ENCODE assay signal across 9 mouse cellular contexts in the genomic region with DNA sequence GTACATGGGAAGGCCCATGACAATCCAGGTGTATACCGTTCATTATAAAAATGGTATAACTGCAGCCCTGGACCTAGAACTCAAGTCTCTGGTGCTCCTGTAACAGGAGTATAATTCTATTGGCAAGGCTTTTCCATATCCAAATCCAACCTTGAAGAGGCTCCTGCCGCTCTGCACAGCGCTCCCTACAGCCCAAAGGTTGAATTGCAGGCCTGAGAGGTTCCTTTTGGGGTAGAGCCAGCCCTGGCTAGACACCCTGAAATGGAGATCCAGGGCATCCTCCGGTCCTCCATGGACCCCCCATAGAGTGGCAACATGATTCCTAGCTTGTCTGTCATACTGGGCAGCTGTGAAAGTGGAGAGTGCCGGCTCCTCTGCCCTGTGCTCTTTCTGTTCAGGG. TPM values are rescaled to one million over a fixed set of nuclear protein-coding genes. Genes with fewer than 3 reads are reported as not detected.
DNase-seq lines count a peak whose midpoint lies in the region; ATAC-seq and TF ChIP-seq lines count a peak whose summit lies in the region.
"Had no signal": no experiment of that assay in that cellular context is flagged by ENCODE, and none has a peak within 500 bp of the region (broad histone marks: within the 10 kb centered on the region; RNA-seq: fewer than 3 reads in every experiment).

No protein-coding gene starts in this region.

- ATAC-seq in embryonic facial prominence, embryonic 14.5 days (ENCODE audit: low read depth): no peak
- no peak for ATAC-seq in limb, embryonic 13.5 days (ENCODE audit: low FRiP score, low read depth)
- ATAC-seq in stomach, postnatal 0 days (ENCODE audit: low FRiP score, low TSS enrichment): no peak

- DNase-seq in retina, embryonic 14.5 days (ENCODE audit: low spot score): peak; percentile 39
- no peak for DNase-seq in retina, postnatal 1 day
- DNase-seq in embryonic facial prominence, embryonic 14.5 days (ENCODE audit: low spot score): no peak
- no peak for DNase-seq in stomach, postnatal 0 days (ENCODE audit: low spot score)
- DNase-seq in urinary bladder, postnatal 14 days (ENCODE audit: low spot score): no peak
- no peak for DNase-seq in right cerebral cortex, adult 2 months (ENCODE audit: low spot score in 2 of 2)
- DNase-seq: adrenal gland, postnatal 14 days; left cerebral cortex, postnatal 4 days had no signal

- no peaks in the 10 kb centered on the region for H3K36me3 ChIP-seq in embryonic facial prominence, embryonic 14.5 days (ENCODE audit: control insufficient read depth, insufficient read depth, low read length)
- H3K36me3 ChIP-seq in limb, embryonic 13.5 days: no peaks in the 10 kb centered on the region
- no peaks in the 10 kb centered on the region for H3K36me3 ChIP-seq in stomach, postnatal 0 days (ENCODE audit: control insufficient read depth, insufficient read depth, low read length)

- 31% methylated on average over 5 of the region's 5 CpGs for WGBS in embryonic facial prominence, embryonic 14.5 days
- WGBS in limb, embryonic 13.5 days: 32% methylated on average over 5 of the region's 5 CpGs
- WGBS in stomach, postnatal 0 days: 43% methylated on average over 5 of the region's 5 CpGs

- H3K4me3 ChIP-seq in embryonic facial prominence, embryonic 14.5 days (ENCODE audit: low read depth, low read length): no peak overlapping the region
- no peak overlapping the region for H3K4me3 ChIP-seq in limb, embryonic 13.5 days
- no peak overlapping the region for H3K4me3 ChIP-seq in stomach, postnatal 0 days (ENCODE audit: low read depth, low read length)

- peak overlapping the region; percentile 31 for H3K4me2 ChIP-seq in embryonic facial prominence, embryonic 14.5 days (ENCODE audit: low read depth, low read length)
- peak overlapping the region; percentile 54 for H3K4me2 ChIP-seq in limb, embryonic 13.5 days (replicated peaks)
- H3K4me2 ChIP-seq in stomach, postnatal 0 days (replicated peaks; ENCODE audit: low read depth): no peak overlapping the region

- H3K4me1 ChIP-seq in embryonic facial prominence, embryonic 14.5 days (ENCODE audit: control insufficient read depth, insufficient read depth, low read length): peaks cover 24% of the 10 kb centered on the region
- H3K4me1 ChIP-seq in limb, embryonic 13.5 days: peaks cover 44% of the 10 kb centered on the region
- no peaks in the 10 kb centered on the region for H3K4me1 ChIP-seq in stomach, postnatal 0 days (replicated peaks; ENCODE audit: control insufficient read depth, insufficient read depth)

- TF ChIP-seq CTCF in stomach, postnatal 0 days (IDR thresholded peaks at IDR 0.05; ENCODE audit: low read depth): peak; percentile 48

- no peak overlapping the region for H3K9ac ChIP-seq in embryonic facial prominence, embryonic 14.5 days (ENCODE audit: low read depth, low read length)
- H3K9ac ChIP-seq in limb, embryonic 13.5 days: peak overlapping the region; percentile 26
- H3K9ac ChIP-seq in stomach, postnatal 0 days (ENCODE audit: low read length): no peak overlapping the region

- no peaks in the 10 kb centered on the region for H3K27me3 ChIP-seq in embryonic facial prominence, embryonic 14.5 days (replicated peaks; ENCODE audit: control insufficient read depth, insufficient read depth, low read length)
- H3K27me3 ChIP-seq in limb, embryonic 13.5 days: peaks cover 63% of the 10 kb centered on the region
- H3K27me3 ChIP-seq in stomach, postnatal 0 days (ENCODE audit: control insufficient read depth, insufficient read depth, low read length): no peaks in the 10 kb centered on the region

- H3K27ac ChIP-seq in embryonic facial prominence, embryonic 14.5 days (replicated peaks; ENCODE audit: low read depth, low read length): peak overlapping the region; percentile 12
- peak overlapping the region; percentile 84; the same call in 1 of the 2 replicates for H3K27ac ChIP-seq in limb, embryonic 13.5 days
- H3K27ac ChIP-seq in stomach, postnatal 0 days (replicated peaks): no peak overlapping the region

- no peaks in the 10 kb centered on the region for H3K9me3 ChIP-seq in embryonic facial prominence, embryonic 14.5 days (ENCODE audit: control insufficient read depth, low read length)
- H3K9me3 ChIP-seq in limb, embryonic 13.5 days: no peaks in the 10 kb centered on the region
- no peaks in the 10 kb centered on the region for H3K9me3 ChIP-seq in stomach, postnatal 0 days (ENCODE audit: control insufficient read depth, low read length)

- TF ChIP-seq EP300 in stomach, postnatal 0 days (optimal IDR thresholded peaks at IDR 0.05): no peak

RNA-seq across cellular contexts. Expression of gene Tmem115, which starts 54.8 kb away (rescaled TPM):
- 53.1 and 56.1 TPM in 2 replicates for polyA plus RNA-seq in embryonic facial prominence, embryonic 14.5 days (2014; fragmentation: Nextera tagmentation; extraction: Ambion mirVana)
- polyA plus RNA-seq in limb, embryonic 13.5 days (2015; fragmentation: Nextera tagmentation; extraction: Ambion mirVana): 46.9 and 47.8 TPM in 2 replicates
- 41.9 and 43.2 TPM in 2 replicates for polyA plus RNA-seq in stomach, postnatal 0 days (2015; fragmentation: Nextera tagmentation; extraction: Ambion mirVana)
